Mouse (Mus musculus): ENCODE results near the gene Slc35a1. TPM values are rescaled to one million over a fixed set of nuclear protein-coding genes. Genes with fewer than 3 reads are reported as not detected.

Slc35a1 gene
- total and polyA plus RNA-seq, 2 experiments from 2014 or later, result 35.9 to 37.9 TPM

- 37% methylated on average over 5 of the region's 5 CpGs for WGBS
- Histone ChIP-seq H3K4me3 (ENCODE audit: low read depth, low read length) (no peak overlapping the region), H3K4me1 (ENCODE audit: insufficient read depth) (no peaks in the 10 kb centered on the region), H3K27ac (ENCODE audit: low read depth, low read length) (no peak overlapping the region), H3K9me3 (ENCODE audit: low read length) (no peaks in the 10 kb centered on the region), H3K4me2 (ENCODE audit: low read depth) (no peak overlapping the region), H3K27me3 (ENCODE audit: insufficient read depth, low read length) (no peaks in the 10 kb centered on the region), H3K36me3 (ENCODE audit: insufficient read depth) (no peaks in the 10 kb centered on the region), H3K9ac (no peak overlapping the region)
- ATAC-seq, result peak; percentile 32; the same call in 1 of the 2 replicates
- TF ChIP-seq CTCF (IDR thresholded peaks at IDR 0.05; ENCODE audit: low read depth), result peak; percentile 53
- peak; percentile 18 for DNase-seq
Measured at GRCm38 (mm10) chr4:34701528-34701927, 14.3 kb upstream of the Slc35a1 start.

GRCm38 (mm10) chr4:34688021-34688420 lies 783 bp upstream of the Slc35a1 start:
- Histone ChIP-seq H3K27me3 (ENCODE audit: insufficient read depth, low read length) (no peaks in the 10 kb centered on the region), H3K4me2 (ENCODE audit: low read depth) (peak overlapping the region; percentile 48), H3K9me3 (ENCODE audit: low read length) (no peaks in the 10 kb centered on the region), H3K4me1 (ENCODE audit: insufficient read depth) (0 out of 2 replicates have a peak, but pooled peaks cover 5% of the 10 kb centered on the region), H3K9ac (no peak overlapping the region), H3K27ac (ENCODE audit: low read depth, low read length) (0 out of 2 replicates have a peak overlapping the region, but pooled peaks have one; percentile 45), H3K4me3 (ENCODE audit: low read depth, low read length) (no peak overlapping the region), H3K36me3 (ENCODE audit: insufficient read depth) (no peaks in the 10 kb centered on the region)
- DNase-seq (peak; percentile 11), ATAC-seq (no peak)
- 77% methylated on average over 3 of the region's 3 CpGs for WGBS
- TF ChIP-seq CTCF (IDR thresholded peaks at IDR 0.05; ENCODE audit: low read depth), result no peak

- Histone ChIP-seq H3K4me1 (ENCODE audit: insufficient read depth) (no peaks in the 10 kb centered on the region), H3K4me3 (ENCODE audit: low read depth, low read length) (no peak overlapping the region), H3K9me3 (ENCODE audit: low read length) (no peaks in the 10 kb centered on the region), H3K9ac (no peak overlapping the region), H3K36me3 (ENCODE audit: insufficient read depth) (peaks cover 24% of the 10 kb centered on the region), H3K4me2 (ENCODE audit: low read depth) (no peak overlapping the region), H3K27ac (ENCODE audit: low read depth, low read length) (no peak overlapping the region), H3K27me3 (ENCODE audit: insufficient read depth, low read length) (no peaks in the 10 kb centered on the region)
- ATAC-seq, result no peak
- 89% methylated on average over 5 of the region's 5 CpGs for WGBS
- TF ChIP-seq CTCF (IDR thresholded peaks at IDR 0.05; ENCODE audit: low read depth), result peak; percentile 42
- DNase-seq, result no peak
Measured at GRCm38 (mm10) chr4:34680530-34680929, 6.7 kb downstream of the Slc35a1 start.

- Histone ChIP-seq H3K27me3 (ENCODE audit: insufficient read depth, low read length) (no peaks in the 10 kb centered on the region), H3K4me2 (ENCODE audit: low read depth) (no peak overlapping the region), H3K27ac (ENCODE audit: low read depth, low read length) (no peak overlapping the region), H3K36me3 (ENCODE audit: insufficient read depth) (peaks cover 26% of the 10 kb centered on the region), H3K4me1 (ENCODE audit: insufficient read depth) (no peaks in the 10 kb centered on the region), H3K9ac (no peak overlapping the region), H3K4me3 (ENCODE audit: low read depth, low read length) (no peak overlapping the region), H3K9me3 (ENCODE audit: low read length) (no peaks in the 10 kb centered on the region)
- no peak for TF ChIP-seq CTCF (IDR thresholded peaks at IDR 0.05; ENCODE audit: low read depth)
- DNase-seq, result no peak
- no peak for ATAC-seq
- WGBS, result 89% methylated on average over 5 of the region's 5 CpGs
Measured at GRCm38 (mm10) chr4:34673721-34674120, 13.5 kb downstream of the Slc35a1 start.

DNA sequence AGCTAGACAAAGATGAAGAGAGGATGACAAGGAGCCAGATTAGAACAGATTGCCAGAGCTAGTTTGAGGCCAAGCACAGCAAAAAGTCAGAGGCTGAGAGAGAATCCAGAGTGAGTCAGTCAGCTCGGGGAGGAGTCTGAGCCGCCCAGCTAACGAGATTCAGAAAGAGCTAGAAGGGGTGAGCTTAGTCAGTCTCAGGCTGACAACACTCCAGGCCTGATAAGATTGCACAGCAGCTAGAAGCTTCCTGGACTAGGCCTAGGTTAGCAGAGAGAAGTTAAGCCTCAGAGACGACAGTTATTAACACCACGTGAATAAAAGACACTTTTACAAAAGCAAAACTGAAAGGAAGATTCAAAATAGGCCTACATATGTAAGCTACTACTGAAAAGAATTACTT lies 19.3 kb downstream of the Slc35a1 start:
- TF ChIP-seq CTCF (IDR thresholded peaks at IDR 0.05; ENCODE audit: low read depth), result no peak
- Histone ChIP-seq H3K27ac (ENCODE audit: low read depth, low read length) (no peak overlapping the region), H3K36me3 (ENCODE audit: insufficient read depth) (peaks cover 39% of the 10 kb centered on the region), H3K4me3 (ENCODE audit: low read depth, low read length) (no peak overlapping the region), H3K9ac (no peak overlapping the region), H3K9me3 (ENCODE audit: low read length) (no peaks in the 10 kb centered on the region), H3K27me3 (ENCODE audit: insufficient read depth, low read length) (no peaks in the 10 kb centered on the region), H3K4me2 (ENCODE audit: low read depth) (no peak overlapping the region), H3K4me1 (ENCODE audit: insufficient read depth) (no peaks in the 10 kb centered on the region)
- ATAC-seq (no peak), DNase-seq (no peak)
- 93% methylated on average over 5 of the region's 5 CpGs for WGBS

- 96% methylated on average over 6 of the region's 6 CpGs for WGBS
- no peak for TF ChIP-seq CTCF (IDR thresholded peaks at IDR 0.05; ENCODE audit: low read depth)
- peaks cover 68% of the 10 kb centered on the region for H3K36me3 ChIP-seq (ENCODE audit: insufficient read depth)
- H3K4me3 ChIP-seq (ENCODE audit: low read depth, low read length), result no peak overlapping the region
- H3K4me2 ChIP-seq (ENCODE audit: low read depth), result no peak overlapping the region
- H3K9ac ChIP-seq, result no peak overlapping the region
- H3K27ac ChIP-seq (ENCODE audit: low read depth, low read length), result no peak overlapping the region
- H3K9me3 ChIP-seq (ENCODE audit: low read length), result no peaks in the 10 kb centered on the region
- DNase-seq (no peak), ATAC-seq (no peak)
- no peaks in the 10 kb centered on the region for H3K27me3 ChIP-seq (ENCODE audit: insufficient read depth, low read length)
- no peaks in the 10 kb centered on the region for H3K4me1 ChIP-seq (ENCODE audit: insufficient read depth)
Measured at GRCm38 (mm10) chr4:34661927-34662326, 25.3 kb downstream of the Slc35a1 start.

DNA sequence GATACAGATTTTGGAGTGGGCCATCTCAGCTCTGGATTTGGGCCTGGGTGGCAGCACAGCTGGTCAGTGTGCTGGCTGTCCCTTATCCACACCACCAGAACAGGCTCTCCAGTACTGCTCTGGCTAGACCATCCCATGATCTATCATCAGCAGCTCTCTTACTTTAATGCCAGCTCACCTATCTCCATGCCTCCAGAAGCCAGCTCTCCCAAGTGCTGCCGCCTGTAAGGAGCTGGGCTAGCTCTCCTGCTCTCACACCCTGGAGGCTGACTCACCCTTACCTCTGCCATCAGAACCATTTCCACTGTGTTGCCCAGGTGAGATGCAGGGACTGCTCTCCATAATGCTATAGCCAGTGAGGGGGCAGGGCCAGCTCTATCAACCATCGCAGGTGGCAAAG lies 25.7 kb downstream of the Slc35a1 start:
- Histone ChIP-seq H3K4me2 (ENCODE audit: low read depth) (no peak overlapping the region), H3K4me1 (ENCODE audit: insufficient read depth) (no peaks in the 10 kb centered on the region), H3K9me3 (ENCODE audit: low read length) (no peaks in the 10 kb centered on the region), H3K4me3 (ENCODE audit: low read depth, low read length) (no peak overlapping the region), H3K36me3 (ENCODE audit: insufficient read depth) (peaks cover 69% of the 10 kb centered on the region), H3K9ac (no peak overlapping the region), H3K27ac (ENCODE audit: low read depth, low read length) (no peak overlapping the region), H3K27me3 (ENCODE audit: insufficient read depth, low read length) (no peaks in the 10 kb centered on the region)
- WGBS, result 94% methylated on average over 2 of the region's 2 CpGs
- TF ChIP-seq CTCF (IDR thresholded peaks at IDR 0.05; ENCODE audit: low read depth), result no peak
- no peak for DNase-seq
- ATAC-seq, result no peak

All from forebrain, postnatal 0 days (tissue).